In genomic region chr2:122374666-122375331, GRCm38 (mm10) we compare ENCODE assay signal across 8 mouse cellular contexts. TPM values are rescaled to one million over a fixed set of nuclear protein-coding genes. Genes with fewer than 3 reads are reported as not detected.
A peak's percentile ranks its signal among the peaks of the same experiment; 100 is the strongest.
DNase-seq lines count a peak whose midpoint lies in the region; ATAC-seq and TF ChIP-seq lines count a peak whose summit lies in the region.

No protein-coding gene starts in this region.

- H3K4me1 ChIP-seq in liver, adult 2 months (ENCODE audit: control insufficient read depth, insufficient read depth, low read length) = peaks cover 3% of the 10 kb centered on the region; the same call in 1 of the 2 replicates
- peaks cover 6% of the 10 kb centered on the region; the same call in 1 of the 2 replicates for H3K4me1 ChIP-seq in hindbrain, embryonic 14.5 days (replicated peaks; ENCODE audit: control insufficient read depth, insufficient read depth, low read length)
- no peaks in the 10 kb centered on the region for H3K4me1 ChIP-seq in midbrain, postnatal 0 days (ENCODE audit: insufficient read depth, low read length)

- no peaks in the 10 kb centered on the region for H3K27me3 ChIP-seq in liver, adult 2 months (ENCODE audit: control insufficient read depth, insufficient read depth, low read length)
- peaks cover 4% of the 10 kb centered on the region; the same call in 1 of the 2 replicates for H3K27me3 ChIP-seq in hindbrain, embryonic 14.5 days (ENCODE audit: control insufficient read depth, insufficient read depth, low read length)
- H3K27me3 ChIP-seq in midbrain, postnatal 0 days (ENCODE audit: insufficient read depth, low read length) = no peaks in the 10 kb centered on the region

- DNase-seq in liver, adult 2 months (ENCODE audit: extremely low read depth, low read depth, low spot score) = no peak
- no peak for DNase-seq in liver
- DNase-seq in cerebellum, postnatal 25 days = peak; percentile 52 to 56
- DNase-seq in hindbrain, embryonic 14.5 days (ENCODE audit: low spot score) = peak; percentile 69
- DNase-seq in midbrain, postnatal 0 days (ENCODE audit: low spot score) = no peak
- DNase-seq in urinary bladder, postnatal 25 days (ENCODE audit: low spot score) = no peak
- no peak for DNase-seq in layer of hippocampus, postnatal 25 days (ENCODE audit: extremely low spot score in 1 of 2, low spot score in 1 of 2)
- DNase-seq in kidney, postnatal 14 days = no peak

- H3K4me3 ChIP-seq in liver, adult 2 months (ENCODE audit: insufficient read depth, low read depth, low read length) = peak overlapping the region; percentile 40
- peak overlapping the region; percentile 60 for H3K4me3 ChIP-seq in hindbrain, embryonic 14.5 days (replicated peaks; ENCODE audit: low read length)
- H3K4me3 ChIP-seq in midbrain, postnatal 0 days (ENCODE audit: low read depth, low read length) = peak overlapping the region; percentile 71

- H3K79me2 ChIP-seq in liver, adult 2 months (ENCODE audit: control insufficient read depth, insufficient read depth, low read length) = no peaks in the 10 kb centered on the region

- 34% methylated on average over 23 of the region's 23 CpGs for WGBS in liver, adult 2 months
- WGBS in hindbrain, embryonic 14.5 days = 15% methylated on average over 23 of the region's 23 CpGs
- 8% methylated on average over 23 of the region's 23 CpGs for WGBS in midbrain, postnatal 0 days

- H3K9ac ChIP-seq in liver, adult 2 months (ENCODE audit: low read depth, low read length) = peak overlapping the region; percentile 33; the same call in 1 of the 2 replicates
- peak overlapping the region; percentile 66 for H3K9ac ChIP-seq in hindbrain, embryonic 14.5 days
- peak overlapping the region; percentile 67 for H3K9ac ChIP-seq in midbrain, postnatal 0 days (replicated peaks; ENCODE audit: low read length, poor library complexity, severe bottlenecking)

- no peaks in the 10 kb centered on the region for H3K36me3 ChIP-seq in liver, adult 2 months (ENCODE audit: control insufficient read depth, insufficient read depth, low read length)
- no peaks in the 10 kb centered on the region for H3K36me3 ChIP-seq in hindbrain, embryonic 14.5 days (replicated peaks; ENCODE audit: control insufficient read depth, insufficient read depth)
- no peaks in the 10 kb centered on the region for H3K36me3 ChIP-seq in midbrain, postnatal 0 days (ENCODE audit: insufficient read depth, low read length)

- peak overlapping the region; percentile 53 for H3K4me2 ChIP-seq in hindbrain, embryonic 14.5 days (replicated peaks)
- peak overlapping the region; percentile 46 for H3K4me2 ChIP-seq in midbrain, postnatal 0 days (ENCODE audit: low read depth, low read length, poor library complexity, severe bottlenecking)

- no peak for TF ChIP-seq POLR2A in liver, adult 2 months (IDR thresholded peaks at IDR 0.05; ENCODE audit: extremely low read depth, insufficient read depth, low read length)

- no peak for TF ChIP-seq CTCF in liver, adult 2 months (IDR thresholded peaks at IDR 0.05; ENCODE audit: low read depth, low read length)
- TF ChIP-seq CTCF in midbrain, postnatal 0 days (IDR thresholded peaks at IDR 0.05) = no peak

- no peaks in the 10 kb centered on the region for H3K9me3 ChIP-seq in hindbrain, embryonic 14.5 days (ENCODE audit: control insufficient read depth, low read length)
- no peaks in the 10 kb centered on the region for H3K9me3 ChIP-seq in midbrain, postnatal 0 days (ENCODE audit: low read length)

- ATAC-seq in hindbrain, embryonic 14.5 days (ENCODE audit: low FRiP score) = no peak
- no peak for ATAC-seq in midbrain, postnatal 0 days (ENCODE audit: low FRiP score)

- no peak overlapping the region for H3K27ac ChIP-seq in liver, adult 2 months (replicated peaks; ENCODE audit: insufficient read depth, low read depth, low read length)
- H3K27ac ChIP-seq in hindbrain, embryonic 14.5 days = peak overlapping the region; percentile 84
- H3K27ac ChIP-seq in midbrain, postnatal 0 days (ENCODE audit: low read depth, low read length) = peak overlapping the region; percentile 83

RNA-seq across cellular contexts. Expression of gene Shf, which starts 5.8 kb away (rescaled TPM):
- total RNA-seq in liver, adult 2 months (2014; rRNA removed) = 6.6 and 6.7 TPM in 2 replicates
- 8.1 and 14.0 TPM in 2 replicates for polyA plus RNA-seq in liver, adult 2 months (2012; rRNA removed)
- polyA plus RNA-seq in hindbrain, embryonic 14.5 days (2014; fragmentation: Nextera tagmentation; extraction: Ambion mirVana) = 17.9 and 19.2 TPM in 2 replicates
- 95.6 and 138 TPM in 2 replicates for total RNA-seq in midbrain, postnatal 0 days (2014; rRNA removed)
- 9.2 and 11.6 TPM in 2 replicates for polyA plus RNA-seq in midbrain, postnatal 0 days (2015; fragmentation: Nextera tagmentation; extraction: Ambion mirVana)
- 10 to 100 TPM; 60.7 to 62.2 TPM for total RNA-seq in layer of hippocampus, postnatal 25 days (2021)

RNA-seq across cellular contexts. Expression of gene Slc28a2, which starts 51.5 kb away (rescaled TPM):
- 1.2 and 1.7 TPM in 2 replicates for total RNA-seq in liver, adult 2 months (2014; rRNA removed)
- polyA plus RNA-seq in liver, adult 2 months (2012; rRNA removed) = 0.22 and 0.38 TPM in 2 replicates
- 0.07 and 0.09 TPM in 2 replicates for polyA plus RNA-seq in hindbrain, embryonic 14.5 days (2014; fragmentation: Nextera tagmentation; extraction: Ambion mirVana)
- not detected in 2 replicates for total RNA-seq in midbrain, postnatal 0 days (2014; rRNA removed)
- polyA plus RNA-seq in midbrain, postnatal 0 days (2015; fragmentation: Nextera tagmentation; extraction: Ambion mirVana) = 0.10 TPM in 1 of 2 replicates, not detected in the other
- under 1 TPM in 1 of 2 experiments, not detected in 1; 0.12 TPM for total RNA-seq in layer of hippocampus, postnatal 25 days (2021)

RNA-seq across cellular contexts. Expression of gene Duox1, which starts 59.3 kb away (rescaled TPM):
- not detected in 2 replicates for total RNA-seq in liver, adult 2 months (2014; rRNA removed)
- not detected in 2 replicates for polyA plus RNA-seq in liver, adult 2 months (2012; rRNA removed)
- 0.04 and 0.12 TPM in 2 replicates for polyA plus RNA-seq in hindbrain, embryonic 14.5 days (2014; fragmentation: Nextera tagmentation; extraction: Ambion mirVana)
- total RNA-seq in midbrain, postnatal 0 days (2014; rRNA removed) = 0.24 and 0.33 TPM in 2 replicates
- polyA plus RNA-seq in midbrain, postnatal 0 days (2015; fragmentation: Nextera tagmentation; extraction: Ambion mirVana) = 0.11 and 0.16 TPM in 2 replicates
- total RNA-seq in layer of hippocampus, postnatal 25 days (2021) = not detected

Comparison
In these comparisons a context has a peak if more than half of its experiments do, and no peak if none do; other contexts are left out.
1. DNase-seq: peak in cerebellum, postnatal 25 days (2 of 2) and hindbrain, embryonic 14.5 days (single experiment); none in liver, adult 2 months (single experiment), liver (single experiment), midbrain, postnatal 0 days (single experiment), urinary bladder, postnatal 25 days (single experiment), layer of hippocampus, postnatal 25 days (0 of 2) and kidney, postnatal 14 days (single experiment).
2. Peak in every context shown above with its lines, with median percentiles within 50 percentile points of each other: H3K4me3 ChIP-seq and H3K9ac ChIP-seq.